Mouse (Mus musculus) embryonic facial prominence, embryonic 12.5 days (tissue): ENCODE results near the gene Kat8. TPM values are rescaled to one million over a fixed set of nuclear protein-coding genes. Genes with fewer than 3 reads are reported as not detected.

Source experiments
- ATAC-seq: fragments of 200-750 bp; cut with Nextera tagmentation; 2 replicates; pipeline ENCODE4 v1.8.0; 2017; ENCODE audit not compliant: insufficient number of reproducible peaks, insufficient read depth, low FRiP score, low TSS enrichment
- H3K27ac ChIP-seq: fragments of 300-500 bp; sonication (generic); 2 replicates; pipeline ENCODE4 v1.5.1; 2016; ENCODE audit warnings: mild to moderate bottlenecking
- H3K27me3 ChIP-seq: fragments of 300-500 bp; sonication (generic); 2 replicates; pipeline ENCODE4 v1.6.1; 2016; ENCODE audit warnings: mild to moderate bottlenecking, moderate library complexity
- H3K36me3 ChIP-seq: fragments of 300-500 bp; sonication (generic); 2 replicates; pipeline ENCODE4 v1.6.1; 2016; ENCODE audit warnings: mild to moderate bottlenecking
- H3K4me1 ChIP-seq: fragments of 300-500 bp; sonication (generic); 2 replicates; pipeline ENCODE4 v1.6.1; 2016
- H3K4me2 ChIP-seq: fragments of 300-500 bp; sonication (generic); replicated peaks from 2 replicates; pipeline ENCODE4 v1.6.1; 2016; ENCODE audit warnings: mild to moderate bottlenecking, moderate library complexity
- H3K4me3 ChIP-seq: fragments of 300-500 bp; sonication (generic); 2 replicates; pipeline ENCODE4 v1.5.1; 2016; ENCODE audit warnings: mild to moderate bottlenecking
- H3K9ac ChIP-seq: fragments of 300-500 bp; sonication (generic); 2 replicates; pipeline ENCODE4 v1.6.1; 2016; ENCODE audit warnings: mild to moderate bottlenecking, moderate library complexity
- H3K9me3 ChIP-seq: fragments of 300-500 bp; sonication (generic); 2 replicates; pipeline ENCODE4 v1.6.1; 2016; ENCODE audit warnings: mild to moderate bottlenecking, moderate library complexity
- WGBS: fragments of 180-500 bp; shearing (Covaris S2); methylation state at CpG from one replicate; pipeline ENCODE4 v1.1.7; 2016; 5-methylcytosine and 5-hydroxymethylcytosine counted together
- polyA plus RNA-seq: library from polyadenylated mRNA; unstranded; fragments of >200 nt; fragmentation: Nextera tagmentation; extraction: Ambion mirVana; gene quantifications from 2 replicates; pipeline ENCODE4 v1.2.1, GENCODE M21; 2016

Kat8 gene
- polyA plus RNA-seq, 1 experiment from 2014 or later = 50.9 TPM

- peaks cover 58% of the 10 kb centered on the region for H3K36me3 ChIP-seq
- WGBS = 84% methylated on average over 6 of the region's 6 CpGs
- no peak overlapping the region for H3K9ac ChIP-seq
These were observed 10.3 kb downstream of the Kat8 start for GRCm38 (mm10) chr7:127922451-127923275.

GRCm38 (mm10) chr7:127923714-127924113, 11.4 kb downstream of the Kat8 start:
- Histone ChIP-seq H3K27me3 (peaks cover 11% of the 10 kb centered on the region), H3K4me3 (no peak overlapping the region), H3K9me3 (no peaks in the 10 kb centered on the region), H3K36me3 (peaks cover 53% of the 10 kb centered on the region), H3K4me2 (no peak overlapping the region), H3K4me1 (no peaks in the 10 kb centered on the region), H3K9ac (no peak overlapping the region), H3K27ac (no peak overlapping the region)
- 81% methylated on average over 5 of the region's 5 CpGs for WGBS
- ATAC-seq = no peak

More at GRCm38 (mm10) chr7:127922451-127923275, 10.3 kb downstream of the Kat8 start:
- Histone ChIP-seq H3K4me3 (no peak overlapping the region), H3K9me3 (no peaks in the 10 kb centered on the region), H3K27me3 (peaks cover 1% of the 10 kb centered on the region; the same call in 1 of the 2 replicates), H3K27ac (no peak overlapping the region), H3K4me1 (no peaks in the 10 kb centered on the region), H3K4me2 (no peak overlapping the region)
- ATAC-seq = no peak

- Histone ChIP-seq H3K4me2 (no peak overlapping the region), H3K36me3 (peaks cover 53% of the 10 kb centered on the region), H3K27ac (0 out of 2 replicates have a peak overlapping the region, but pooled peaks have one; percentile 41), H3K9ac (no peak overlapping the region), H3K4me3 (no peak overlapping the region), H3K27me3 (peaks cover 25% of the 10 kb centered on the region), H3K9me3 (no peaks in the 10 kb centered on the region), H3K4me1 (peaks cover 7% of the 10 kb centered on the region; the same call in 1 of the 2 replicates)
- WGBS = 67% methylated on average over 5 of the region's 5 CpGs
- no peak for ATAC-seq
These were observed 12.9 kb downstream of the Kat8 start for GRCm38 (mm10) chr7:127925252-127925651.

- no peak overlapping the region for H3K9ac ChIP-seq
- H3K27ac ChIP-seq = no peak overlapping the region
- H3K36me3 ChIP-seq = peaks cover 52% of the 10 kb centered on the region
- peaks cover 7% of the 10 kb centered on the region; the same call in 1 of the 2 replicates for H3K4me1 ChIP-seq
- no peak for ATAC-seq
- H3K9me3 ChIP-seq = no peaks in the 10 kb centered on the region
- no peak overlapping the region for H3K4me3 ChIP-seq
- no peak overlapping the region for H3K4me2 ChIP-seq
- H3K27me3 ChIP-seq = peaks cover 31% of the 10 kb centered on the region
- 85% methylated on average over 8 of the region's 8 CpGs for WGBS
These were observed 13.8 kb downstream of the Kat8 start for GRCm38 (mm10) chr7:127926066-127926465.

- no peak overlapping the region for H3K9ac ChIP-seq
- no peak overlapping the region for H3K4me3 ChIP-seq
- 85% methylated on average over 11 of the region's 11 CpGs for WGBS
- H3K27ac ChIP-seq = no peak overlapping the region
- peaks cover 48% of the 10 kb centered on the region for H3K36me3 ChIP-seq
- H3K4me1 ChIP-seq = peaks cover 14% of the 10 kb centered on the region; the same call in 1 of the 2 replicates
- peaks cover 31% of the 10 kb centered on the region for H3K27me3 ChIP-seq
- H3K4me2 ChIP-seq = no peak overlapping the region
- ATAC-seq = no peak
- H3K9me3 ChIP-seq = no peaks in the 10 kb centered on the region
These were observed 14.5 kb downstream of the Kat8 start for GRCm38 (mm10) chr7:127926846-127927245.

- Histone ChIP-seq H3K9ac (no peak overlapping the region), H3K4me2 (no peak overlapping the region), H3K27me3 (peaks cover 31% of the 10 kb centered on the region), H3K36me3 (peaks cover 42% of the 10 kb centered on the region), H3K4me1 (peaks cover 22% of the 10 kb centered on the region), H3K27ac (no peak overlapping the region), H3K9me3 (no peaks in the 10 kb centered on the region), H3K4me3 (no peak overlapping the region)
- ATAC-seq = no peak
- 81% methylated on average over 11 of the region's 11 CpGs for WGBS
These were observed 15.4 kb downstream of the Kat8 start for GRCm38 (mm10) chr7:127927726-127928125.

GRCm38 (mm10) chr7:127928596-127928995, 16.3 kb downstream of the Kat8 start:
- Histone ChIP-seq H3K9ac (peak overlapping the region; percentile 31), H3K4me1 (peaks cover 27% of the 10 kb centered on the region), H3K27me3 (peaks cover 31% of the 10 kb centered on the region), H3K4me3 (peak overlapping the region; percentile 34), H3K27ac (no peak overlapping the region), H3K4me2 (peak overlapping the region; percentile 46), H3K36me3 (peaks cover 35% of the 10 kb centered on the region), H3K9me3 (no peaks in the 10 kb centered on the region)
- WGBS = 39% methylated on average over 5 of the region's 5 CpGs
- no peak for ATAC-seq

- Histone ChIP-seq H3K36me3 (peaks cover 22% of the 10 kb centered on the region; the same call in 1 of the 2 replicates), H3K27me3 (peaks cover 31% of the 10 kb centered on the region), H3K4me2 (peak within 1 kb of the TSS; percentile 46), H3K9me3 (no peaks in the 10 kb centered on the region), H3K27ac (no peak within 1 kb of the TSS), H3K4me1 (peaks cover 36% of the 10 kb centered on the region), H3K9ac (peak within 1 kb of the TSS; percentile 31), H3K4me3 (peak within 1 kb of the TSS; percentile 34)
- no peak for ATAC-seq
- 9% methylated on average over 6 of the region's 6 CpGs for WGBS
These were observed 17.6 kb downstream of the Kat8 start, which contains the start of gene Prss8 for GRCm38 (mm10) chr7:127929923-127930322. Gene Prss8 (minus strand): TSS chr7:127930104.

- ATAC-seq = no peak
- Histone ChIP-seq H3K4me1 (peaks cover 36% of the 10 kb centered on the region), H3K4me2 (no peak overlapping the region), H3K9ac (no peak overlapping the region), H3K27ac (no peak overlapping the region), H3K36me3 (peaks cover 15% of the 10 kb centered on the region; the same call in 1 of the 2 replicates), H3K9me3 (no peaks in the 10 kb centered on the region), H3K4me3 (no peak overlapping the region), H3K27me3 (peaks cover 31% of the 10 kb centered on the region)
- WGBS = 78% methylated on average over 5 of the region's 5 CpGs
These were observed 18.3 kb downstream of the Kat8 start for GRCm38 (mm10) chr7:127930636-127931035.

GRCm38 (mm10) chr7:127931351-127932135, 19.2 kb downstream of the Kat8 start:
- ATAC-seq = no peak
- Histone ChIP-seq H3K4me3 (no peak overlapping the region), H3K4me2 (peak overlapping the region; percentile 1; the same call in 1 of the 2 replicates), H3K9ac (0 out of 2 replicates have a peak overlapping the region, but pooled peaks have one; percentile 11), H3K27ac (peak overlapping the region; percentile 69), H3K9me3 (no peaks in the 10 kb centered on the region), H3K27me3 (peaks cover 31% of the 10 kb centered on the region), H3K36me3 (0 out of 2 replicates have a peak, but pooled peaks cover 6% of the 10 kb centered on the region), H3K4me1 (peaks cover 43% of the 10 kb centered on the region)
- WGBS = 29% methylated on average over 13 of the region's 13 CpGs

- ATAC-seq = no peak
- Histone ChIP-seq H3K9me3 (no peaks in the 10 kb centered on the region), H3K4me2 (0 out of 2 replicates have a peak overlapping the region, but pooled peaks have one; percentile 3), H3K9ac (0 out of 2 replicates have a peak overlapping the region, but pooled peaks have one; percentile 11), H3K4me3 (no peak overlapping the region), H3K27me3 (peaks cover 31% of the 10 kb centered on the region), H3K4me1 (peaks cover 44% of the 10 kb centered on the region), H3K36me3 (no peaks in the 10 kb centered on the region), H3K27ac (peak overlapping the region; percentile 60; the same call in 1 of the 2 replicates)
- 12% methylated on average over 13 of the region's 13 CpGs for WGBS
These were observed 20.1 kb downstream of the Kat8 start for GRCm38 (mm10) chr7:127932273-127933031.
